Mouse (Mus musculus) left cerebral cortex, adult 11 months (tissue): ENCODE results near the gene Ndufa13.

Experiments
- DNase-seq: peaks from one replicate; pipeline ENCODE4 v3.0.0; 2022; ENCODE audit warnings: low spot score

Ndufa13 gene

DNA sequence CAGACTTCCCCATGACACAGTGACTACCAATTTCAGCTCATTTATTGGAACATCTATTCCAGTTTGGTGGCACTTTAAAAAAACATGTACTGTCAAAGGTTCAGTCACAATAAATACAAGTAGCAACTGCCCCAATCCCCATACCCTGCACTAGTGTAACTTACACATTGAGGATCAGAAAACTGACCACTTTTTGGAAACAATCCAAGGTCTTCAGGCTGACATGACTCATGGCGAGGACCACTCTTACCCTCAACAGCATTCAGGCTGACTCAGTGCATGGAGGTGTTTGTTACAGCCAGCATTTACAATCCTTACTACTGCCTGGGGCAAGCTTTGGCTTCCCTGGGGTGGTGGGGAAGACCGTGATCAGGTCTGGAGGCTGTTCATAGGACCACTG lies 4.7 kb upstream of the Ndufa13 start:
- no peak for DNase-seq

DNA sequence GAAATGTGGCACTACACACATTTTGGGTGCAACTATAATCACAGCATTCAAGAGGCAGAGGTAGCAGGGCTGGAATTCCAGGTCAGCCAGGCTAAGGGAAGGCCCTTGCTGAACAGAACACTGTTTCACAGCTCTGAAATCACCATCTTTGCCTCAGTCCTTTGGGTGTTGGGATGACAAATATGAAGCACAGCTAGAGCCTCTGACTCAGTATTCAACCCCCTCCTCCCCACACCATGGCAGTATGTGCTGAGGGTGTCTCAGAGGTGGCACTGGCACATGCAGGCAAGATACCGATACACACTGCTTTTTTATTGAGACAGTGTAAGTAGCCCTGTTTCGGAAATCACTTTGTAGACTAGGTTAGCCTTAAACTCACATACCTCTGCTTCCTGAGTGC lies 3.9 kb upstream of the Ndufa13 start:
- no peak for DNase-seq

DNA sequence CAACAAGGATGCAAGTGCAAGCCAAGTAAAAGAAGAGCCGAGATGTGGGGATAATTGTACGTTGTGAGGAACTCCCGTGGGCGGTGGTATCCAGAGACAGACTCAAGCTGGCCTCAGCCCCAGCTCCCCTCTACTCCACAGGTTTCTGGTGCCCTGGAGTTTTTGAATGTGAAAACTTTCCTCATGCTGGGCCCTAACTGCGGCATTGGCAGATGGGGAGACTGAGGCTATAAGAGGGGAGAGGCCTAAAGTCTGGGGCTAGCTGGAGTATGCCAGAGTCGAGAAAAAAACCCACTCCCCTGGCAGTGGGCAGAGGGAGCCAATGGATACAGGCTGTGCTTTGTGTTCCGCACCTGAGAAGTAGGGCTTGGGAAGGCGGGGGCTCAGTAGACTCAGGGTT lies 1.7 kb upstream of the Ndufa13 start:
- DNase-seq, result no peak

DNA sequence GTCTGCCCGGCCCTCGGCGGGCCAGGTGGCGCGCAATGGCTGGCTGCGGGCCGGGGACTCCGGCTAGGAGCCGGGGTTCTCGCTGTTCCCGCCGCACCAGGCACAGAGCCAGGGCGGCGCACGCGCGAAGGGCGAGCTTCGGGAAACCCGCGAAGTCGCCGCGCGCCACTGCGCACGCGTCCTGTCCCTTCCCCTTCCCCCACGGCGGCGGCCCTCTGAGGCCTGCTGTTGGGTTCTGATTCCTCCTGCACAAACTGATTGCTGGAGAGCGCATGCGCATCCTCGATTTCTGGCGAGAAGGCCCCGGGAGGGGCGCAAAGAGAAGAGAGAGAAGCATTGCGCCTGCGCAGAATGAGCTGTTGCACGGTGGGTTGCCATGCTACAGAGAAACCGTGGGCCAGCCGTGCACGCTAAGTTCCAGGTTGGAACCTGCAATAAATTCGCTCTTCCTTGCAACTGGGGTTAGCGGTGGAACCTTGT lies 745 bp upstream of the Ndufa13 start:
- DNase-seq, result peak; percentile 98

DNA sequence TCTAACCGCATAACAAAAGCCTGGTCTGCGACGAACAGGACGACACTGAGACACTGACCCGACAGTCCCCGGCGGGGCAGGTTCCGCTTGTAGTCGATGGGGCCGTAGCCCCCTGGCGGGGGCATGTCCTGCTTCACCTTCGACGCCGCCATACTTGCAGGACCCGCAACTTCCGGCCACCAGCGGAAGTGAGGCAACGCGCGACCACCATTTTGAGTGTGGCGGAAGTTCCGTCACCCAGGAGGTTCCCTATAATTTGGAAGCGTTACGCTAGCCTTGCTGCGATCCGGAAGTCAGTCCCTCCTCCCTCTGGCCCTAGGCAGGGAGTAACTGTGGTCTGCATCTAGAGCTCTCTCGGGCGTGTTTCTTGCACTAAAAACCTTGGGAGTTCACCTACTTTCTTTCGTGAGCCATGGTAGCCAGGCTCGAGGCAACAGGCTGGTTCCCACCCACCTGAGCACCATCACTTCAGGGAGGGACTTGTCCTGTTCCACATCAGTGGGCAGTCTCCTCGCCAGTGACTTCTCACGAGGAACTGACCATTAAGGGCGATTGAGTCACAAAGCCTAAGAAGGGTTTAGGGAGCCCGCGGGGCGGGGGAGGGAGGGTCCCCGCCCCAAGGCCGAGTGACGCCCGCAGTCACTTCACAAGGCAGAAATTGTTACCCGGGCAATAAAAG lies 735 bp downstream of the Ndufa13 start:
- DNase-seq, result peak; percentile 93

DNA sequence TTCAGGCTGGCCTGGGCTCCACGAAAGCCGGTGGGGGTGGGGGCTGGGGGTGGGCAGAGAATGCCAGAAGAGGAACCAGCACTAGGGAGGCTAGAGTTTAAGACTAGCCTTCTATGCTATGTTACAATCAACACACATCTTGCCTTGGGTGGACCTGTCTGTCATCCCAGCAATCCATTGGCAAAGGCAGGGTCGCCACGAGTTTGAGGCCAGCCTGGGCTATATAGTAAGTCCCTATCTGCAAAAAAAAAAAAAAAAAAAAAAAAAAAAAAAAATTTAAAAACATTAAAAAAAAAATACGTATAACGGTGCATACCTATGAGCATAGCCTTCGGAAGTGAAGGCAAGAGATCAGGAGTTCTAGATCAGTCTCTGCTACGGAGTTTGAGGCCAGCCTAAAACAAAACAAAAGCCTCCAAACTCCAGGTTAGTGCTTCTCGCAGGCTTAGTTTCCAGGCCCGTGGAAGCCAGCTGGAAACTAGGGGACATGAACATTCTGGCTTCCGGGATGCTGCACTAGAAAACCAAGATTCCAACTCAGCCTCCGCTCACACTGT lies 1.4 kb downstream of the Ndufa13 start:
- no peak for DNase-seq

DNA sequence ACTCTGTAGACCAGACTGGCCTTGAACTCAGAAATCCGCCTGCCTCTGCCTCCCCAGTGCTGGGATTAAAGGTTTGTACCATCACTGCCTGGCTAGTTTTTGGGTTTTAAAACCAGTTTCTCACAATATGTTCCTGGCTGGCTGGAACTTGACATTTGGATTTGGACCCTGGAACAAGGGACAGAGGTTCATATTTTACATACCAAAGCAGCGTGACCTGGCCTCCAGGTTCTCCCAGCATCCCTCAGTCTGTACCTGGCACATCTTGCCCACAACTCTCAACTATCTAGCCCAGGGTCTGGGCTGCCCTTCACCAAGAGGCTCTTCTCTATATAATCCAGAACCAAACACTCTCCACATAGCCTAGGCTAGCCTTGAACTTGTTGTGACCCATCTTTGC lies 2.5 kb downstream of the Ndufa13 start:
- DNase-seq, result no peak

DNA sequence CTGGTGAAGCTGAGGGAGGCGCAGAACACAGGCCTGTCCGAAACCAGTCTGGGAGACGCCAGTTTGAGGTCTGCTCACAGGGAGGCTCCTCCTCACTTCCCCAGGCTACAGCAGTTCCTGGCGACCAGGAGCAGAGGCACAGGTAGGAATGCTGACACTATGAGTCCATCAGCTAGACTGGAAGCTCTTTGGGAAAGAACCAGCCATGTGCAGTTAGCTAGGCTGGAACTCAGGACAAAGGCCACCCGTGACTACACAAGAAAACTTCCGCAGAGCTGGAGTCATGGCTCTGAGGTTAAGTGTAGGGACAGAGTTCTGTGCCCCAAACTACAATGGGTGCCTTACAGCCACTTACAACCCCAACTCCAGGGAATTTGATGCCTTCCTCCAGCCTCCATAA lies 4.5 kb downstream of the Ndufa13 start:
- DNase-seq, result no peak

DNA sequence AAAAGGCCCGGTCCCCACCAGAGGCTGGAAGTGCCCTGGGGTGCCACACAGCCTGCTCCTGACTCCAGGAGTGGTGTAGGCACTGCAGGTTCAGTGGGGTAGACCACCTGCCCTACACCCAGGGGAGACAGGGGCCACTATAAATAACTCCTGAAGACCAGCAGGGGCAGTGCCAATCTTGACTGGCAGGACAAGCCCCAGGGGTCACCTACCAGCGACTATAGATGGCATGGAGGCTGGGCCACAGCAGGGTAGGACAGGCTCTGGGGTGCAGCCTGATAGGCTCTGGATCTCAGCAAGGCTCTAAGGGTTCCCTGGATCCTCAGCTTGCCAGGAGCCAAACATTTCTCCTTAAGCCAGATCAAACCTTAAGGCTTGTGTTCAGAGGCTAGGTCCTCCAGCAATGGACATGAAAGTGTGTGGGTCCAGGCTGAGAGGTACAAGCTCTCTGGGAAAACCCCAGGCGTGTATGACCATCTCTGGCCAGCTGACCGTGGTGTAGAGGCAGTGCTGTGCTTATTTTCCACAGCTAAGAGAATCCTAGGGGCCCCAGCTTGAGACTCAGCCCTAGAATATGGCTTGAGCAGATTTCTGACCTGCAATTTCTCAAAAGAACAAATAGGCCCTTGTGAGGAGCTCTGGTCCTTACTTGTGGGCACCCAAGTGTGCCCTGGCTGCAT lies 6.4 kb downstream of the Ndufa13 start:
- DNase-seq, result no peak

DNA sequence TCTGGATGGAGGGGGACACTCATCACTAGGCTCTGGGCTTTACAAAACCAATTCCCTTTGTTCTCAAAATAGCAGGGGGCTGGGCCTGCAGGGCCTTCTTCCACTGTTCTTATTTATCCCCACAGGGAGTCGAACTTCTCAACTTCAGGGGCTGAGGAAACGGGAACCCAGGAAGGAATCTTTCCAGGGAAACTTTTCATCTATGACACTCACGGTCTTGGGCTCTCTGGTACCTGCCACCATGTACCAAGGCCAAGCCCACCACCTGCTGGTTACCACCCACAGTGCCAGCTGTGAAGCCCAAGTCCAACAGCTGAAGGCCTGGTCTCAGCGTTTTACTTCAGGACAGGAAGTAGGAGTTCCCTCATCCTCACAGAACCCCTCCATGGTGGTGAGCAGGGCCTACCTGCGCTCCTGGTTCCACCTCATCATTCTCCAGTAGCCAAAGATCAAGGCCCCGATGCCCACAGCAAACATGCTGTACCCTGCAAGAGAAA lies 7.5 kb downstream of the Ndufa13 start:
- DNase-seq, result no peak

DNA sequence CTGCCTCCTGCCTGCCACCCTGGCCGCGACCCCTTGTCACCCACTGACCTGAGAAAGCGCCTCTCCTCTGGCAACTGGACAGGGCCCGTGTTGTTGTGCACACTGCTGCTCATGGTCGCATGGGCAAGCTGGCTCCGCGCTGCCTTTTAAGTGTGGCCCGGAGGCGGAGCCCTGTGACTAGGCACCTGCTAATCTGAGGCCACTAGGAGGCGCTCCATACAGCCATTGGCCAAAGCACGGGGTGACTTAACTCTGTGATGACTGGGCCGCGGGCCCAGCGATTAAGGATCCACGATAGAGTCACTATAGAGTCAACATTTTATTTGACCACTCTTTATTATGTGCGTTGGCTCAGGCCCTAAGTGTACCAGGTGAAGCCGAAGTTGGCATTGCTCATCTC lies 8.5 kb downstream of the Ndufa13 start:
- no peak for DNase-seq

DNA sequence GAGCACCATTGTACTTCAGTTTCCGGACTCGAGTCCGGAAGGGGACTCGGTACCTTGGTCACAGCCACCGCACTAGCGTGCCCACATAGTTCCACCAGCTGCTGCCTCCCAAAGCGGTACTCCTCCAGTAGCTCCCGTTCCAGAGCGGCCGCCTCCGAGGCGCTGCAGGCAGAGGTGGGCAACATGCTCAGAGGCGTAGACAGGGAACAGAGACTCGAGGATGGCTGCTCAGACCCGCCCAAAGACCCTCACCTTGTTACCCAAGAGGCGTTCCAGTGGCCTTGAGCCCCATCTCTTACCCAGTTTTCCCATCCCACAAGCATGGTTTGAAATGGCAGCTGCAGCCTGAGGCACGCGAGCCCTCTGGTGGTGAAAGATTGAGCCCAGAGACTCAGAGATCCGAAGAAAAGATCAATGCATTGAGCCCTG lies 11.5 kb downstream of the Ndufa13 start:
- DNase-seq, result peak; percentile 53

DNA sequence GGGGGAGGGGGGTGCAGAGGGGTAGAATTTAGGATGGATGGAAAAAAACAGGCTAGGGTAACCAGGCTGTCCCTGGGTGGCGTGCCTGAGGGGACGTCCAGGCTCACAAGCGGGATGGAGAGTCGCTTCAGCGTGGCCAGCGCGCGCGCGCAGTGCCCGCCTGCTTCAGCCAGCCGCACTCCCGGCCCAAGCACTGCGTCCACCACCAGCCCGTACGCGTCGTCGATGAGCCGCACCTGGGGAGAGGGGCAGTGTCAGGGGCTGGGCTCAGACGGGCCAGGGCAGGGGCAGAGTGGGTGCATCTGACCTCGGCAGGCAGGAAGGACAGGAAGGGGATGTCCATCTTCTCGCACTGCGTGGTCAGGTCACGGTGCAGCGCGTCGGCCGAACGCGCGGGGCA lies 13.5 kb downstream of the Ndufa13 start:
- DNase-seq, result no peak

DNA sequence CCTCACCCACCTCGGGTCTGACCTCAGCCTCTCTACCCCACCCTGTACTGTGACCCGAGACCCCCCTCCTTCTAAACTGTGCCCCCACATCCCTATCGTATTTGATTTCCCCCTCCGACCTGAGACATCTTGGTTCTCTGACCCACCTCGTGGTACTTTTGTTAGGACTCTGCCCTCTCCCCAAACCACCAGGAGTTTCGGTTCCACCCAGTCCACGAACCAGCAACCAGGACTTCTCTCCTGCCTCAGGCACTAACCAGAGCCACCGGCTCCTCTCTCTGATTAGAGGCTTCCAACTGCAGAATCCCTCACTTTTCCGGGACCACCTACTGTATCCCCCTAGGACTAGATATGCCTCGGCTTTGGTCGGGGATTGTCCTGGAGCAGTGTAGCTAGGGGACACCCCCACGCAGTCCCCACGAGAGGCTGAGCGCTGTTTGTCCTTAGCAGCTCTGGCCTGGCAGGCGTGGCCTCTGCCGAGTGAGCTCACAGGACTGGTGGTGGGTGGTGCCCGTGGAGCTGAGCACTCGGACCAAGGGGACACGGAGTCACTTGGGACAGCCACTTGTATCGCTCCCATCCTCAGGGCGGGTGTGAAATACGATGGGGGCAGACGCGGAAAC lies 14.0 kb downstream of the Ndufa13 start:
- DNase-seq, result no peak

DNA sequence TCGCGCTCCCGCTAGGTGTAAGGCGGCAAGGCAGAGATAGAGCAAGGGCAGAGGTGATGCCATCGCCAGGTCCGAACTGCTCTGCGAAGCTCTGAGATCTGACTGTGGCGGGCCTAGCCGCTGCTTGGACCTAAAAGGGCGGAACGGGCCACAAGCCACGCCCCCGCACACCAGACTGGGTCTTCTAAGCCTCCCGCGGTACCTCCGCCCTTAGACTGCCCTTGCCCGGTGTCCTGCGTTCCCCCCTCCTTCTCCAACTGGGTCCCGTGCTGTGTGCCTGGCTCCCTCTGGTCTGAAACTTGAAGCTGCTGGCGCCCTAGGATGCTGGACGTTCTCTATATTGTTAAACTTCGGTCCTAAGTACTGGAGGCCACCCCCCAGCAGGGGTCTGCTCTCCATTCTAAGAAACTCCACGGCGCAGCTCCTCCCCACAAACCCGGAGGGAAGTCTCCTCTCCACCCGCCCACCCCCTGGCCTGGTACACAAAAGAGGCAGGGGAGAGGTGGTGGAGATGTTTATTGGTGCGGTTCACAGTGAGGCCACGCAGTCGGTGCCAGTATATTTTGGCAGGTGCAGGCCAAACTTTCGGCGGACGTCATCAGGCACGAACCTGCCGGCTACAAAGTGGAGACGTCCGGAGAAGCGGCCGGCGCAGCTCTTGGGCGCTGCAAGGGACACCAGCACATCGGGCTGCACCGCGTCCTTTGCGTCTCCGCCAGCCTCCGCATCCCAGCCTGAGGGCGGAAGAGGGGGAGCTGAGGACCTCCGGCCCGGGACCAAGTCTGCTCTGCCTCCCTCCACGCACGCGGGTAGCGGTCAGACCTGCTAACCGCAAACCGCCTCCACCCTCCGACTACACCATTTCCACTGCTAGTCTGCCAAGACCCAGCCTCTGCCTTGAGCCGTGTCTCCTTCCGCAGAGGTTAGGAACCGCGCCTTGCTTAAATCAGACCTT lies 14.8 kb downstream of the Ndufa13 start, which contains the start of gene Cilp2:
Cilp2 (minus strand) TSS at position 399 of the 955 bp plus-strand sequence.
- no peak for DNase-seq

DNA sequence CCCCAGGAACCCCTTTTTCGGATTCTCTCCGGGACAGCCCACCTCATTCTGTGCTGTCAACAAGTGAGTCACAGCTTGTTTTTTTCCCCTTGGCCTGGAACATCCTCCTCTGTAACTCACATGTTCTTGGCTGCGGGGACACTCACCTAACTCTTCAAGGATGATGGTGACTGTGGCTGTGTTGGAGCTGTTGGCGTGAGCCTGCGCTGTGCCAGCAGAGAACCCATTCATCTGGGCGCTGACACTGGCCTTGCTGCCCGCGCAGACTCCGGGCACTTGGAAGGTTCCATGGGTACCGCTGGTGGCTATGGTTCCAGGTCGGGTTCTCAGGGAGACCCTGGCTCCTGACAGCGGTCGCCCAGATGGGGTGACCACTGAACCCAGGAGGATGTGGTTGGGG lies 18.2 kb downstream of the Ndufa13 start:
- DNase-seq, result no peak

DNA sequence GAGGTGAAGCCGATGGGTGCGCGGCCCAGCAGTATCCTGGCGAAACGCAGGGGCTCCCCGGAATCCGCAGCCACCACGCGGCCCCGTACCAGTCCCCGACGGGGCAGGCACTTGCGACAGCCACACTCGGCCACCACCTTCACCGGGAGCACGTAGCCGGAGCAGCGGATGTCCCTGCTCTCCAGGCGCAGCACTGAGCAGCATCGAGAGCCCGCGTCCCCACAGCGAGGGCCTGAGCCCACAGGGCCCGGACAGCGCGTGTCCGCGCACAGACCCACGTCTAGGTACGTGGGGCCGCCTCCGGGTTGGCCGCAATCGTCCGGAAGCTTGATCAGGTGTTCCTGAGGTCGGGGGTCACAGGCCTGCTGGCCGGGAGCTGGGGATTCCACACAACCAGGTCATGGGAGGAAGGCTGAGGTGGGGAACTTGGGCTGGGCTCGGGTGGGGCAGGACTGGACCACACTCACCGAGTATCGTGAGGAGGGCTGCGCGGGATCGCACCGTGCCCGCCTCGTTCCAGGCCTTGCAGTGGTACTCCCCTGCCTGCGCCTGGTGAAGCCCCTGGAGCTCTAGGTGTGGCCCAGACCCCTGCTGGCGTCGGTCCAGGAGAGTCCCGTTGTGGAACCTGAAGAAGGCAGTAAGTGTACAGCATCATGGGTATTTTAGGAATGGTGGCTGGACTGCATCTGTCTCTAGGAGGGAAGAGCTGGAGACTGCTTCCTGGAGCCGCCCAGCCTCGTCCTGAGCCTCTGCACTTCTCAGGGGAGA lies 19.3 kb downstream of the Ndufa13 start:
- DNase-seq, result no peak

DNA sequence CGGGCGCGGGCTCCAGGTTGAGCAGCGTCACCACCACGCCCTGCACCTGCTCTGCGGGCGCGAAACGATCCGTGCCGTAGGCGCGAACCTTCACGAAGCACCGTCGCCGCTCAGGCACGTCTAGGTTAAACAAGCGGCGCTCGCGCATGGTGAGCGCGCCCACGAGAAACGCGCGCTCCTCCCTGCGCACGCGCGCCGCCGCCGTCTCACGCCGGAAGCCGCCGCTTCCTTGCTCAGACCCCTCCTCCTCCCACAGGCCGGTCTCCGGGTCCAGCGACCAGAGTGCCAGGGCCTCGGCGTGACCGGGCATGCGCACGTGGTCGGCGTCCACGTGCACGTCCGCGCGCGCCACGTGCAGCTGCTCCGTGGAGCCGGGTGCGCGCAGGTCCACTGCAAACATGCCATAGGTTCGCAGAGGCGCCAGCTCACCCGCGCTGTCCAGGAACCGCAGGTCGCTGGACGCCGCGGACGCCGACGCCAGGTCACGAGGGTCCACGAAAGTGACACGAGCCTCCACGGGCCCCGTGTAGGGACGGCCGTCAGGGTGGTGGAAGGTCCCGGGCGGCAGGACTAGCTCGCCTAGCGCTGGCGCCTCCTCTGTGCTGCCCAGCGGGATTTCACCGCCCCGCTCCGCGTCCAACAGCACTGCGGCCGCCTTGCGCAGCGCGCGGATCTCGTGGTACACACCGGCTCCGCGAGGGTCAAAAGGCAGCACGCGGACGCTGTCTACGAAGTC lies 20.2 kb downstream of the Ndufa13 start:
- no peak for DNase-seq

DNA sequence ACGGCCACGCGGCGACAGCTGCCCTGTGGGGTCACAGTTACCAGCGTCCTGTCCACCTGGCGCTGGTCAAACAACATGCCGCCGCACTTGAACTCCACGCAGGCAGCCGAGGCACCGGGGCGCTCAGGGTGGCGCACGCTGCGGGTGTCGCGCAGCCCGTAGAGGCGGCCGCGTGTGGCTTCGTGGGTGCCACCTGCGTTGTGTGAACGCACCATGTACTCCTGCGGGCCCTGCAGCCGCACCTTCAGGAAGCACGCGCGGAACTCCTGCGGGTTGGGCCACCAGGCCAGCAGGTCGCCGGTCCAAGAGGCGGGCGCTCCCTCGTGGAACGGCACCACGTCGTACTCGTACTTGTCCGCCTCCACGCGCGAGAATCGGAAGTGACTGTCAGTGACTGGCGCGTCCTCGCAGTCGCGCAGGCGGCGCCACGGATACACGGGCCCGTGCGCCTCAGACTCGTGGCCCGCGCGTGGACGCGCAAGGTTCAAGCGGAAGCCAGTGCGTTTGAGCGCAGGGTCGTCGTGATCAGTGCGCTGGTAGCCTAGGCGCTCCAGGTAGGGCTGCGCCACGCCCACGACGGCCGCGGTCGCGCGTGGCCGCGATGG lies 21.0 kb downstream of the Ndufa13 start:
- DNase-seq, result no peak

DNA sequence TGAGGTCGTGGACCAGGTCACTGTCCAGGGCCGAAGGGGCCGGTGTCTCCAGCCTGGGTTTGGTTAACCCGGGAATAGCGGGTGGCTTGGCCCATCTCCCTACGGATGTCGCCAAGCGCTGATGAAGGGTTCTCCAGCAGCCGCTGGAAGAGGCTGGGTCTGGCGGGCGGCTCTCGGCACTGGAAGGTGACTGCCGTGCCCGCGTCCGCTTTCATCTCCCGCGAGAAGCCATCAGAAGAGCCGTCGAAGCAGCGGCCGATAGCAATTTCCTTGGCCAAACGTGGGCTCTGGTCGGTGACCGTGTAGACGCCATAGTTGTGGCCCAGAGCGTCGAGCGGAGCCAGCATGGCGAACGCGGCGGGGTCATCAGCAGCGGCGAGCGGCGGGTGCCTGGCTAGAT lies 21.5 kb downstream of the Ndufa13 start:
- DNase-seq, result no peak
